Mouse (Mus musculus) small intestine, adult 2 months (tissue): Measurements from ENCODE around the gene Izumo1.

ENCODE experiments used
- CTCF ChIP-seq: fragments of 200-500 bp; IDR thresholded peaks from 2 replicates; pipeline ENCODE4 v1.5.1; 2012; ENCODE audit warnings: low read depth, mild to moderate bottlenecking, control low read depth, inconsistent platforms, low read length, moderate library complexity, mixed read lengths; ENCODE audit not compliant: insufficient replicate concordance, insufficient read length; ENCODE audit errors: extremely low read depth
- POLR2A ChIP-seq: fragments of 200-500 bp; IDR thresholded peaks from 2 replicates; pipeline ENCODE4 v1.6.1; 2012; ENCODE audit warnings: low read depth, mild to moderate bottlenecking, control low read depth, inconsistent platforms, low read length, moderate library complexity

GRCm38 (mm10) chr7:45644872-45645590 is 23.4 kb downstream of the Izumo1 start:
- TF ChIP-seq CTCF (no peak), POLR2A (no peak)
